Mouse (Mus musculus): ENCODE data around the gene Tmprss11f. TPM values are rescaled to one million over a fixed set of nuclear protein-coding genes. Genes with fewer than 3 reads are reported as not detected.
"Not testable (repeated sequence)": the region's sequence is repeated elsewhere in the genome, so short reads cannot be mapped to it uniquely, and the experiment has no call there.

The Tmprss11f gene
- polyA plus RNA-seq, 1 experiment: not detected

GRCm38 (mm10) chr5:86582618-86583017 is 49.6 kb downstream of the Tmprss11f start:
- H3K36me3 ChIP-seq (ENCODE audit: control insufficient read depth, insufficient read depth, low read length): no peaks in the 10 kb centered on the region
- H3K27ac ChIP-seq (ENCODE audit: insufficient read depth, low read depth, low read length): no peak overlapping the region
- 85% methylated on average over 5 of the region's 5 CpGs for WGBS
- no peak overlapping the region for H3K4me3 ChIP-seq (ENCODE audit: insufficient read depth, low read depth, low read length)
- no peaks in the 10 kb centered on the region; the same call in 1 of the 2 replicates for H3K4me1 ChIP-seq (ENCODE audit: control insufficient read depth, insufficient read depth, low read length)
- DNase-seq: no peak
- H3K27me3 ChIP-seq (replicated peaks; ENCODE audit: control insufficient read depth, insufficient read depth, low read length): no peaks in the 10 kb centered on the region
- no peak for TF ChIP-seq POLR2A (IDR thresholded peaks at IDR 0.05; ENCODE audit: low read depth, low read length)
- no peak for TF ChIP-seq CTCF (conservative IDR thresholded peaks at IDR 0.05; ENCODE audit: insufficient read depth, insufficient read length, low read depth, low read length)

GRCm38 (mm10) chr5:86581998-86582397 is 50.2 kb downstream of the Tmprss11f start:
- DNase-seq: no peak
- Histone ChIP-seq H3K4me1 (ENCODE audit: control insufficient read depth, insufficient read depth, low read length) (no peaks in the 10 kb centered on the region; the same call in 1 of the 2 replicates), H3K36me3 (ENCODE audit: control insufficient read depth, insufficient read depth, low read length) (no peaks in the 10 kb centered on the region), H3K27ac (ENCODE audit: insufficient read depth, low read depth, low read length) (no peak overlapping the region), H3K27me3 (replicated peaks; ENCODE audit: control insufficient read depth, insufficient read depth, low read length) (no peaks in the 10 kb centered on the region), H3K4me3 (ENCODE audit: insufficient read depth, low read depth, low read length) (no peak overlapping the region)
- 75% methylated on average over 5 of the region's 5 CpGs for WGBS
- TF ChIP-seq POLR2A (IDR thresholded peaks at IDR 0.05; ENCODE audit: low read depth, low read length) (no peak), CTCF (conservative IDR thresholded peaks at IDR 0.05; ENCODE audit: insufficient read depth, insufficient read length, low read depth, low read length) (no peak)

- not testable (repeated sequence) for H3K27me3 ChIP-seq (replicated peaks; ENCODE audit: control insufficient read depth, insufficient read depth, low read length); H3K27ac ChIP-seq (ENCODE audit: insufficient read depth, low read depth, low read length); H3K4me1 ChIP-seq (ENCODE audit: control insufficient read depth, insufficient read depth, low read length); H3K4me3 ChIP-seq (ENCODE audit: insufficient read depth, low read depth, low read length); H3K36me3 ChIP-seq (ENCODE audit: control insufficient read depth, insufficient read depth, low read length)
- DNase-seq: peak; percentile 70
- WGBS: 61% methylated on average over 8 of the region's 8 CpGs
These were observed 53.5 kb downstream of the Tmprss11f start for GRCm38 (mm10) chr5:86578761-86579160.

DNA sequence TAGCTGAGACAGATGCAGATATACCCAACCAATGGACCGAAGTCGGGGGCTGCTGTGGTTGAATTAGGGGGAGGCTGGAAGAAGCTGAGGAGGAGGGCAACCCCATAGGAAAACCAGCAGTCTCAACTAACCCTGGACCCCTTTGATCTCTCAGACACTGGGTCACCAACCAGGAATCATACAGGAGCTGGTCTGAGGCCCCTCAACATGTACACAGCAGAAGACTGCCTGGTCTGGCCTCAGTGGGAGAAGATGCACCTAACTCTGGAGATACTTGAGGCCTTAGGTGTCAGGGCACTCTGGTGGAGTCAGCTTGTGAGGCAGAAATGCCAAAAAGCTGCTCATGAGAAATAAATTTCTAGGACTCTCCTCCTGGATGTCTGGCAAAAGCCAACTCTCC is 85.5 kb downstream of the Tmprss11f start:
- DNase-seq: no peak
- H3K36me3 ChIP-seq (ENCODE audit: control insufficient read depth, insufficient read depth, low read length): no peaks in the 10 kb centered on the region
- H3K4me3 ChIP-seq (ENCODE audit: insufficient read depth, low read depth, low read length): no peak overlapping the region
- H3K27ac ChIP-seq (ENCODE audit: insufficient read depth, low read depth, low read length): no peak overlapping the region
- TF ChIP-seq POLR2A (IDR thresholded peaks at IDR 0.05; ENCODE audit: low read depth, low read length) (no peak), CTCF (conservative IDR thresholded peaks at IDR 0.05; ENCODE audit: insufficient read depth, insufficient read length, low read depth, low read length) (no peak)
- WGBS: 79% methylated on average over 2 of the region's 2 CpGs
- no peaks in the 10 kb centered on the region for H3K27me3 ChIP-seq (replicated peaks; ENCODE audit: control insufficient read depth, insufficient read depth, low read length)
- H3K4me1 ChIP-seq (ENCODE audit: control insufficient read depth, insufficient read depth, low read length): no peaks in the 10 kb centered on the region

DNA sequence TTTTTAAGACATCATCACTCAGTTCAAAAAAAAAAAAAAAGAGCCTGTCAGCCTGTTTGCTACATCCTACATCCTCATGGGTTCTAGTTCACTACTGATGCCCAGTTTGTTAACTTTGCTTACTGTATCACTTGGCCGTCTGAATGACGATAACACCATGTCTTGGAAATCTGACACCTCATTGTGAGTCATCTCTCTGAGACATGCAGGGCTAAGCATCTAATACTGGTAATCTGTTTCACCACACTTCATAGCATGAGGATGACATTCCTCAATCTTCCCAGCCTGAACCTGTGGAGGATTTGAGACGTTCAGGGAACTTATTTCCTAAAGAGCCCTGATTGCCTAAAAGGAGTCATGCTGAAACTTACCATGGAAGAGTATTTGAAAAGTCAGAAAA is 91.6 kb downstream of the Tmprss11f start:
- no peak for DNase-seq
- 59% methylated on average over 3 of the region's 3 CpGs for WGBS
- Histone ChIP-seq H3K4me1 (ENCODE audit: control insufficient read depth, insufficient read depth, low read length) (no peaks in the 10 kb centered on the region), H3K27me3 (replicated peaks; ENCODE audit: control insufficient read depth, insufficient read depth, low read length) (no peaks in the 10 kb centered on the region), H3K27ac (ENCODE audit: insufficient read depth, low read depth, low read length) (no peak overlapping the region), H3K36me3 (ENCODE audit: control insufficient read depth, insufficient read depth, low read length) (no peaks in the 10 kb centered on the region), H3K4me3 (ENCODE audit: insufficient read depth, low read depth, low read length) (no peak overlapping the region)
- no peak for TF ChIP-seq POLR2A (IDR thresholded peaks at IDR 0.05; ENCODE audit: low read depth, low read length)
- TF ChIP-seq CTCF (conservative IDR thresholded peaks at IDR 0.05; ENCODE audit: insufficient read depth, insufficient read length, low read depth, low read length): no peak

- no peak overlapping the region for H3K27ac ChIP-seq (ENCODE audit: insufficient read depth, low read depth, low read length)
- WGBS: 60% methylated on average over 2 of the region's 2 CpGs
- TF ChIP-seq POLR2A (IDR thresholded peaks at IDR 0.05; ENCODE audit: low read depth, low read length): no peak
- no peak for TF ChIP-seq CTCF (conservative IDR thresholded peaks at IDR 0.05; ENCODE audit: insufficient read depth, insufficient read length, low read depth, low read length)
- H3K27me3 ChIP-seq (replicated peaks; ENCODE audit: control insufficient read depth, insufficient read depth, low read length): no peaks in the 10 kb centered on the region
- no peak overlapping the region for H3K4me3 ChIP-seq (ENCODE audit: insufficient read depth, low read depth, low read length)
- H3K36me3 ChIP-seq (ENCODE audit: control insufficient read depth, insufficient read depth, low read length): no peaks in the 10 kb centered on the region
- H3K4me1 ChIP-seq (ENCODE audit: control insufficient read depth, insufficient read depth, low read length): no peaks in the 10 kb centered on the region
- DNase-seq: no peak
These were observed 103.5 kb downstream of the Tmprss11f start for GRCm38 (mm10) chr5:86528725-86529124.

- no peaks in the 10 kb centered on the region for H3K36me3 ChIP-seq (ENCODE audit: control insufficient read depth, insufficient read depth, low read length)
- H3K4me1 ChIP-seq (ENCODE audit: control insufficient read depth, insufficient read depth, low read length): no peaks in the 10 kb centered on the region
- H3K27ac ChIP-seq (ENCODE audit: insufficient read depth, low read depth, low read length): no peak within 1 kb of the TSS
- WGBS: 71% methylated on average over 9 of the region's 9 CpGs
- no peak for TF ChIP-seq CTCF (conservative IDR thresholded peaks at IDR 0.05; ENCODE audit: insufficient read depth, insufficient read length, low read depth, low read length)
- no peak for TF ChIP-seq POLR2A (IDR thresholded peaks at IDR 0.05; ENCODE audit: low read depth, low read length)
- H3K27me3 ChIP-seq (replicated peaks; ENCODE audit: control insufficient read depth, insufficient read depth, low read length): no peaks in the 10 kb centered on the region
- DNase-seq: no peak
- no peak within 1 kb of the TSS for H3K4me3 ChIP-seq (ENCODE audit: insufficient read depth, low read depth, low read length)
These were observed 113.7 kb downstream of the Tmprss11f start, which contains the start of gene Tmprss11g for GRCm38 (mm10) chr5:86518500-86518899. Gene Tmprss11g, minus strand, starts transcription at chr5:86518600.

GRCm38 (mm10) chr5:86511538-86511937 is 120.7 kb downstream of the Tmprss11f start:
- Histone ChIP-seq H3K36me3 (ENCODE audit: control insufficient read depth, insufficient read depth, low read length) (no peaks in the 10 kb centered on the region), H3K4me3 (ENCODE audit: insufficient read depth, low read depth, low read length) (no peak overlapping the region), H3K4me1 (ENCODE audit: control insufficient read depth, insufficient read depth, low read length) (no peaks in the 10 kb centered on the region), H3K27ac (ENCODE audit: insufficient read depth, low read depth, low read length) (no peak overlapping the region), H3K27me3 (replicated peaks; ENCODE audit: control insufficient read depth, insufficient read depth, low read length) (no peaks in the 10 kb centered on the region)
- TF ChIP-seq CTCF (conservative IDR thresholded peaks at IDR 0.05; ENCODE audit: insufficient read depth, insufficient read length, low read depth, low read length) (no peak), POLR2A (IDR thresholded peaks at IDR 0.05; ENCODE audit: low read depth, low read length) (no peak)
- 59% methylated on average over 5 of the region's 5 CpGs for WGBS
- DNase-seq: no peak

Measured in kidney, adult 2 months (tissue).